ENCODE assay signal across 12 mouse cellular contexts in genomic region chr5:107972444-107973272, GRCm38 (mm10). TPM values are rescaled to one million over a fixed set of nuclear protein-coding genes. Genes with fewer than 3 reads are reported as not detected.
DNase-seq lines count a peak whose midpoint lies in the region; ATAC-seq and TF ChIP-seq lines count a peak whose summit lies in the region.
"Had no signal": no experiment of that assay in that cellular context is flagged by ENCODE, and none has a peak within 500 bp of the region (broad histone marks: within the 10 kb centered on the region; RNA-seq: fewer than 3 reads in every experiment).

No protein-coding gene starts in this region.

- H3K4me2 ChIP-seq in kidney, postnatal 0 days (ENCODE audit: low read length) = no peak overlapping the region
- no peak overlapping the region; the same call in 1 of the 2 replicates for H3K4me2 ChIP-seq in kidney, embryonic 14.5 days (replicated peaks; ENCODE audit: low read depth, low read length)
- no peak overlapping the region for H3K4me2 ChIP-seq in embryonic facial prominence, embryonic 12.5 days (replicated peaks)
- H3K4me2 ChIP-seq in liver, embryonic 16.5 days (ENCODE audit: low read depth, low read length) = peak overlapping the region; percentile 49
- H3K4me2 ChIP-seq: forebrain, embryonic 12.5 days had no signal

- H3K27ac ChIP-seq in cerebellum, adult 2 months (ENCODE audit: insufficient read depth, low read length) = peak overlapping the region; percentile 48; the same call in 1 of the 2 replicates
- peak overlapping the region; percentile 47 for H3K27ac ChIP-seq in kidney, postnatal 0 days
- H3K27ac ChIP-seq in kidney, embryonic 14.5 days (ENCODE audit: low read depth, low read length) = no peak overlapping the region
- peak overlapping the region; percentile 23; the same call in 1 of the 2 replicates for H3K27ac ChIP-seq in embryonic facial prominence, embryonic 12.5 days
- peak overlapping the region; percentile 80 for H3K27ac ChIP-seq in liver, embryonic 16.5 days (ENCODE audit: low read length)
- H3K27ac ChIP-seq: forebrain, embryonic 12.5 days had no signal

- no peak for TF ChIP-seq POLR2A in cerebellum, adult 2 months (IDR thresholded peaks at IDR 0.05; ENCODE audit: borderline replicate concordance, insufficient read depth, low read length)

- no peaks in the 10 kb centered on the region for H3K36me3 ChIP-seq in kidney, postnatal 0 days (ENCODE audit: insufficient read depth, low read length)
- no peaks in the 10 kb centered on the region for H3K36me3 ChIP-seq in kidney, embryonic 14.5 days (ENCODE audit: control insufficient read depth, insufficient read depth, low read length)
- H3K36me3 ChIP-seq in embryonic facial prominence, embryonic 12.5 days = no peaks in the 10 kb centered on the region
- no peaks in the 10 kb centered on the region for H3K36me3 ChIP-seq in liver, embryonic 16.5 days (ENCODE audit: control insufficient read depth, insufficient read depth)
- H3K36me3 ChIP-seq: forebrain, embryonic 12.5 days had no signal

- H3K4me3 ChIP-seq in cerebellum, adult 2 months (replicated peaks; ENCODE audit: insufficient read depth, low read depth, low read length) = no peak overlapping the region
- H3K4me3 ChIP-seq in kidney, postnatal 0 days (replicated peaks; ENCODE audit: low read depth, low read length) = no peak overlapping the region
- H3K4me3 ChIP-seq in kidney, embryonic 14.5 days (ENCODE audit: low read length) = no peak overlapping the region
- no peak overlapping the region for H3K4me3 ChIP-seq in embryonic facial prominence, embryonic 12.5 days
- no peak overlapping the region for H3K4me3 ChIP-seq in liver, embryonic 16.5 days (ENCODE audit: low read depth, low read length)
- H3K4me3 ChIP-seq: forebrain, embryonic 12.5 days had no signal

- no peak for DNase-seq in cerebellum, adult 2 months
- no peak for DNase-seq in cerebellum, postnatal 4 days (ENCODE audit: low spot score in 2 of 2)
- DNase-seq in kidney, postnatal 0 days (ENCODE audit: low spot score) = no peak
- no peak for DNase-seq in T-cell, adult 2 months (ENCODE audit: low spot score)
- no peak for DNase-seq in frontal cortex, postnatal 10 days (ENCODE audit: low spot score in 2 of 2)
- DNase-seq: cerebellum, postnatal 36 days; lung, adult 18-20 months had no signal

- TF ChIP-seq CTCF in cerebellum, adult 2 months (IDR thresholded peaks at IDR 0.05; ENCODE audit: borderline replicate concordance, insufficient read depth, low read depth, low read length) = no peak
- TF ChIP-seq CTCF in kidney, postnatal 0 days (IDR thresholded peaks at IDR 0.05; ENCODE audit: low read depth) = no peak

- H3K4me1 ChIP-seq in cerebellum, adult 2 months (ENCODE audit: control insufficient read depth, insufficient read depth, low read length) = peaks cover 21% of the 10 kb centered on the region
- H3K4me1 ChIP-seq in kidney, postnatal 0 days (replicated peaks; ENCODE audit: insufficient read depth, low read length) = peaks cover 9% of the 10 kb centered on the region; the same call in 1 of the 2 replicates
- H3K4me1 ChIP-seq in kidney, embryonic 14.5 days (ENCODE audit: control insufficient read depth, insufficient read depth, low read length) = no peaks in the 10 kb centered on the region; the same call in 1 of the 2 replicates
- H3K4me1 ChIP-seq in embryonic facial prominence, embryonic 12.5 days = peaks cover 12% of the 10 kb centered on the region; the same call in 1 of the 2 replicates
- peaks cover 40% of the 10 kb centered on the region for H3K4me1 ChIP-seq in liver, embryonic 16.5 days (ENCODE audit: control insufficient read depth, low read depth, low read length)
- H3K4me1 ChIP-seq: forebrain, embryonic 12.5 days had no signal

- ATAC-seq in kidney, postnatal 0 days (replicated peaks; ENCODE audit: low FRiP score, low read depth) = no peak
- no peak for ATAC-seq in kidney, embryonic 14.5 days (ENCODE audit: low FRiP score, low TSS enrichment)
- no peak for ATAC-seq in embryonic facial prominence, embryonic 12.5 days (ENCODE audit: insufficient number of reproducible peaks, insufficient read depth, low FRiP score, low TSS enrichment)
- ATAC-seq in liver, embryonic 16.5 days (ENCODE audit: low read depth) = peak; percentile 88
- ATAC-seq: inflammation-experienced regulatory T-cells, adult 6 months had no signal

- H3K27me3 ChIP-seq in cerebellum, adult 2 months (ENCODE audit: control insufficient read depth, insufficient read depth, low read length) = no peaks in the 10 kb centered on the region
- H3K27me3 ChIP-seq in kidney, postnatal 0 days (ENCODE audit: insufficient read depth, low read length) = no peaks in the 10 kb centered on the region
- H3K27me3 ChIP-seq in kidney, embryonic 14.5 days (ENCODE audit: control insufficient read depth, insufficient read depth, low read length) = no peaks in the 10 kb centered on the region
- no peaks in the 10 kb centered on the region for H3K27me3 ChIP-seq in embryonic facial prominence, embryonic 12.5 days
- no peaks in the 10 kb centered on the region for H3K27me3 ChIP-seq in liver, embryonic 16.5 days (ENCODE audit: control insufficient read depth, insufficient read depth, low read depth, low read length)
- H3K27me3 ChIP-seq: forebrain, embryonic 12.5 days had no signal

- 80% methylated on average over 13 of the region's 13 CpGs for WGBS in cerebellum, adult 2 months
- WGBS in kidney, postnatal 0 days = 56% methylated on average over 13 of the region's 13 CpGs
- WGBS in kidney, embryonic 14.5 days = 63% methylated on average over 13 of the region's 13 CpGs
- 66% methylated on average over 13 of the region's 13 CpGs for WGBS in embryonic facial prominence, embryonic 12.5 days
- WGBS in liver, embryonic 16.5 days (ENCODE audit: insufficient replicate concordance) = 28% methylated on average over 13 of the region's 13 CpGs

- no peak overlapping the region for H3K9ac ChIP-seq in kidney, postnatal 0 days (ENCODE audit: low read depth, low read length)
- no peak overlapping the region for H3K9ac ChIP-seq in kidney, embryonic 14.5 days (ENCODE audit: low read depth, low read length)
- no peak overlapping the region for H3K9ac ChIP-seq in embryonic facial prominence, embryonic 12.5 days
- 0 out of 2 replicates have a peak overlapping the region, but pooled peaks have one; percentile 30 for H3K9ac ChIP-seq in liver, embryonic 16.5 days (ENCODE audit: low read depth, low read length)
- H3K9ac ChIP-seq: forebrain, embryonic 12.5 days had no signal

- no peaks in the 10 kb centered on the region for H3K9me3 ChIP-seq in kidney, postnatal 0 days (replicated peaks; ENCODE audit: low read length)
- no peaks in the 10 kb centered on the region for H3K9me3 ChIP-seq in kidney, embryonic 14.5 days (ENCODE audit: control insufficient read depth, low read length)
- no peaks in the 10 kb centered on the region for H3K9me3 ChIP-seq in embryonic facial prominence, embryonic 12.5 days
- no peaks in the 10 kb centered on the region for H3K9me3 ChIP-seq in liver, embryonic 16.5 days (replicated peaks; ENCODE audit: control insufficient read depth, low read length)
- H3K9me3 ChIP-seq: forebrain, embryonic 12.5 days had no signal

RNA-seq across cellular contexts. Expression of gene Fam69a, which starts 14.2 kb away (rescaled TPM):
- polyA plus RNA-seq in cerebellum, adult 2 months (2012; rRNA removed) = 30.9 and 32.4 TPM in 2 replicates
- polyA plus RNA-seq in kidney, postnatal 0 days (2015; fragmentation: Nextera tagmentation; extraction: Ambion mirVana) = 23.6 and 27.4 TPM in 2 replicates
- polyA plus RNA-seq in kidney, embryonic 14.5 days (2014; fragmentation: Nextera tagmentation; extraction: Ambion mirVana) = 18.3 and 22.0 TPM in 2 replicates
- 24.8 and 26.4 TPM in 2 replicates for polyA plus RNA-seq in embryonic facial prominence, embryonic 12.5 days (2016; fragmentation: Nextera tagmentation; extraction: Ambion mirVana)
- 7.9 and 8.8 TPM in 2 replicates for polyA plus RNA-seq in liver, embryonic 16.5 days (2015; fragmentation: Nextera tagmentation; extraction: Ambion mirVana)
